Mouse (Mus musculus) embryo, embryonic 11.5 days (tissue): ENCODE measurements around the gene Pygo2.
A peak's percentile ranks its signal among the peaks of the same experiment; 100 is the strongest.

Experiments used
- DNase-seq: peaks from one replicate; pipeline ENCODE4 v3.0.0-alpha.2; 2012; ENCODE audit warnings: low read depth, low spot score

Gene Pygo2

GRCm38 (mm10) chr3:89456726-89457665, 27.0 kb downstream of the Pygo2 start:
- DNase-seq: peak; percentile 75

- no peak for DNase-seq
Measured at GRCm38 (mm10) chr3:89458372-89458964, 28.5 kb downstream of the Pygo2 start.

GRCm38 (mm10) chr3:89458965-89459807, 29.2 kb downstream of the Pygo2 start:
- DNase-seq: peak; percentile 90

- DNase-seq: no peak
Measured at GRCm38 (mm10) chr3:89468268-89468667, 38.3 kb downstream of the Pygo2 start.

GRCm38 (mm10) chr3:89472280-89472679, 42.3 kb downstream of the Pygo2 start:
- DNase-seq: no peak

GRCm38 (mm10) chr3:89473838-89474237, 43.8 kb downstream of the Pygo2 start:
- no peak for DNase-seq

GRCm38 (mm10) chr3:89479055-89479454, 49.0 kb downstream of the Pygo2 start:
- DNase-seq: no peak

GRCm38 (mm10) chr3:89481488-89481887, 51.5 kb downstream of the Pygo2 start:
- no peak for DNase-seq

GRCm38 (mm10) chr3:89482249-89482648, 52.2 kb downstream of the Pygo2 start:
- DNase-seq: no peak
